Mouse (Mus musculus) forebrain, embryonic 16.5 days (tissue): ENCODE data around the gene Gabarap. TPM values are rescaled to one million over a fixed set of nuclear protein-coding genes. Genes with fewer than 3 reads are reported as not detected.
A peak's percentile ranks its signal among the peaks of the same experiment; 100 is the strongest.

ENCODE experiments used
- ATAC-seq: fragments of 200-750 bp; cut with Nextera tagmentation; 2 replicates; pipeline ENCODE4 v1.8.0; 2017; ENCODE audit warnings: mild to moderate bottlenecking, moderate library complexity
- H3K27ac ChIP-seq: fragments of 300-500 bp; sonication (generic); 2 replicates; pipeline ENCODE4 v1.5.1; 2014; ENCODE audit warnings: low read length, control low read depth
- H3K27me3 ChIP-seq: fragments of 300-500 bp; sonication (generic); replicated peaks from 2 replicates; pipeline ENCODE4 v1.6.1; 2014; ENCODE audit warnings: low read length; ENCODE audit not compliant: control insufficient read depth, insufficient read depth
- H3K36me3 ChIP-seq: fragments of 300-500 bp; sonication (generic); 2 replicates; pipeline ENCODE4 v1.6.1; 2014; ENCODE audit not compliant: control insufficient read depth, insufficient read depth
- H3K4me1 ChIP-seq: fragments of 300-500 bp; sonication (generic); replicated peaks from 2 replicates; pipeline ENCODE4 v1.6.1; 2014; ENCODE audit warnings: low read length; ENCODE audit not compliant: control insufficient read depth, insufficient read depth
- H3K4me2 ChIP-seq: fragments of 300-500 bp; sonication (generic); 2 replicates; pipeline ENCODE4 v1.6.1; 2014; ENCODE audit warnings: mild to moderate bottlenecking, low read length, control low read depth
- H3K4me3 ChIP-seq: fragments of 300-500 bp; sonication (generic); replicated peaks from 2 replicates; pipeline ENCODE4 v1.5.1; 2014; ENCODE audit warnings: mild to moderate bottlenecking, low read length, control low read depth
- H3K9ac ChIP-seq: fragments of 300-500 bp; sonication (generic); replicated peaks from 2 replicates; pipeline ENCODE4 v1.6.1; 2014; ENCODE audit warnings: low read depth, low read length, control low read depth
- H3K9me3 ChIP-seq: fragments of 300-500 bp; sonication (generic); 2 replicates; pipeline ENCODE4 v1.6.1; 2016; ENCODE audit warnings: low read length; ENCODE audit not compliant: control insufficient read depth
- WGBS: fragments of 180-500 bp; shearing (Covaris S2); extraction: QIAGEN DNeasy Blood & Tissue Kit; methylation state at CpG from one replicate; pipeline ENCODE4 v1.1.7; 2014; 5-methylcytosine and 5-hydroxymethylcytosine counted together
- polyA plus RNA-seq: library from polyadenylated mRNA; unstranded; fragments of >200 nt; fragmentation: Nextera tagmentation; extraction: Ambion mirVana; gene quantifications from 2 replicates; pipeline ENCODE4 v1.2.1, GENCODE M21; 2015

The Gabarap gene
- polyA plus RNA-seq, 1 experiment from 2014 or later, result 565 TPM

GRCm38 (mm10) chr11:69995391-69995960 lies 4.5 kb downstream of the Gabarap start, which contains the start of gene Phf23:
Phf23 (plus strand) TSS chr11:69995777.
- Histone ChIP-seq H3K36me3 (peaks cover 19% of the 10 kb centered on the region), H3K4me2 (peak within 1 kb of the TSS; percentile 63), H3K27me3 (no peaks in the 10 kb centered on the region), H3K27ac (peak within 1 kb of the TSS; percentile 80), H3K4me1 (peaks cover 30% of the 10 kb centered on the region), H3K9me3 (no peaks in the 10 kb centered on the region), H3K9ac (peak within 1 kb of the TSS; percentile 74), H3K4me3 (peak within 1 kb of the TSS; percentile 71)
- WGBS, result 0% methylated on average over 34 of the region's 36 CpGs
- ATAC-seq, result peak; percentile 89

DNA sequence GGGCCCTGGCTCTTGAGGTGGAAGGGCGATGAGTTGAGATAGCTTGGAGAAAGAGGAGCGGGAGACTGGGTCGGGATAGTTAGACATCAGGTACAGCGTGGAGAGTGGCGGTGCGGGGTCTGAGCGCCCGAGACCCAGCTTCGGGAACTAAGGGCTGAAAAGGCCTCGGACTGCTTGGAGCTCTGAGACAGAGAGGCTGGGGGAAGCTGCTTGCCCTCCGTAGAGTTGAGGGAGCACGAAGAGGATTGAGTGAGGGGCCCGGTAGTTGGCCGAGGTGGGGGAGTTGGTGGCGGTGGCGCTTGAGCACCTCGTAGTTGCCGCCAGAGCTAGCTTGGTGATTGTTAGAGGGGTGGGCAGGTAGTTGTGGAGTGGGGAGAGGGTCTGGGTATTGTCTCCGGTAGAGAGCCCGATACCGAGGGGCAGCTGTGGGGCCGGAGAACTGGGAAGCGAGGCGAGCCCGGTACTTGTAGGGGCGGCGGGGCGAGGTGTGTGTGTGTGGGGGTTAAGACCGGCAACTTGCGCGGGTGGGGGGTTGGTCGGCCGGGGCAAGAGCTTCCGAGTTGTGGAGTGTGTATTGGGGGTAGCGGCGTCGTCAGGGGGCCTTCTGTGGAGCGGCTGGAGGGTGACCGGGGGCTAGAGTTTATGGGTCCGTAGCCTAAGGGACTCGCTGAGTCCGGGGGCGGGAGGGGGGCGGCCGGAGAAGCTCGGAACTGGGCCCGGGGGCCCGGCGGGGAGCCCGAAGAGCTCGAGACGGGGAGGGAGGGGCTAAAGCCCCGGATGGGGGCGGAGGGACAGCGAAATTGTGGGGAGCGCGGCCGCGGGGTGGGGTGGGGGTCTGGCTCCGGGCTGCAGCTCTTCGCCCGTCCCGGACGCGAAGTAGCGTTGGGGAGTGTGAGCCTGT lies 5.5 kb downstream of the Gabarap start:
- peaks cover 19% of the 10 kb centered on the region for H3K36me3 ChIP-seq
- under 1% methylated on average over 63 of the region's 66 CpGs for WGBS
- no peaks in the 10 kb centered on the region for H3K9me3 ChIP-seq
- H3K9ac ChIP-seq, result peak overlapping the region; percentile 74
- H3K27me3 ChIP-seq, result no peaks in the 10 kb centered on the region
- H3K27ac ChIP-seq, result peak overlapping the region; percentile 80
- H3K4me3 ChIP-seq, result peak overlapping the region; percentile 71
- H3K4me2 ChIP-seq, result peak overlapping the region; percentile 63
- no peak for ATAC-seq
- peaks cover 31% of the 10 kb centered on the region for H3K4me1 ChIP-seq

- peak overlapping the region; percentile 74 for H3K9ac ChIP-seq
- WGBS, result under 1% methylated on average over 38 of the region's 44 CpGs
- H3K4me3 ChIP-seq, result peak overlapping the region; percentile 71
- H3K36me3 ChIP-seq, result peaks cover 19% of the 10 kb centered on the region
- H3K27ac ChIP-seq, result peak overlapping the region; percentile 80
- peak overlapping the region; percentile 63 for H3K4me2 ChIP-seq
- H3K27me3 ChIP-seq, result no peaks in the 10 kb centered on the region
- ATAC-seq, result peak; percentile 7
- no peaks in the 10 kb centered on the region for H3K9me3 ChIP-seq
- peaks cover 37% of the 10 kb centered on the region for H3K4me1 ChIP-seq
These were observed 6.1 kb downstream of the Gabarap start for GRCm38 (mm10) chr11:69997070-69997509.

DNA sequence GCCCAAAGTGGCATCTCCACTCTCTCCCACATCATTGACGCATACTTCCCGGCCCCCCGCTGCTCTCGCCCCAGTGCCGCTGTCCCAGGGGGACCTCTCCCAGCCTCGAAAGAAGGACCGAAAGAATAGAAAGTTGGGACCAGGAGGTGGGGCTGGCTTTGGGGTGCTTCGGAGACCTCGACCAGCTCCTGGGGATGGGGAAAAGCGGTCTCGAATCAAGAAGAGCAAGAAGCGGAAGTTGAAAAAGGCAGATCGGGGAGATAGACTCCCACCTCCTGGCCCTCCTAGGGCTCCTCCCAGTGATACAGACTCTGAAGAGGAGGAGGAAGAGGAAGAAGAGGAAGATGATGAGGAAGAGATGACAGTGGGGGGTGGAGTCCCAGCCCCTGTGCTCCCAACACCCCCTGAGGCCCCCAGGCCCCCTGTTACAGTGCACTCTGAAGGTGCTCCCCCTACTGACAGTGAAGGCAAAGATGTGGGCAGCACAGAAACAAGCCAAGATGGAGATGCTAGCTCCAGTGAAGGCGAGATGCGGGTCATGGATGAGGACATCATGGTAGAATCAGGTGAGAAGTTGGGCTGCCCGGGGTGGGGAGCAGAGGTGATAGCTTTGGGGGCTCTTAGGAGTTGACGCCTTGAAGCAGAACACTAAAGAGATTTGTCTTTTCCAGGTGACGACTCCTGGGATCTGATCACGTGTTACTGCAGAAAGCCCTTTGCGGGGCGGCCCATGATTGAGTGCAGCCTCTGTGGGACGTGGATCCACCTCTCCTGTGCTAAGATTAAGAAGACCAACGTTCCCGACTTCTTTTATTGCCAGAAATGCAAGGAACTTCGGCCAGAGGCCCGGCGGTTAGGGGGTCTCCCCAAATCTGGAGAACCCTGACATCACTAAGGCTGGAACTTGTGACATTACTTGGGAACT lies 7.9 kb downstream of the Gabarap start:
- H3K9ac ChIP-seq, result no peak overlapping the region
- peaks cover 44% of the 10 kb centered on the region for H3K4me1 ChIP-seq
- H3K27ac ChIP-seq, result no peak overlapping the region
- H3K27me3 ChIP-seq, result no peaks in the 10 kb centered on the region
- WGBS, result 92% methylated on average over 27 of the region's 27 CpGs
- H3K36me3 ChIP-seq, result peaks cover 16% of the 10 kb centered on the region
- H3K9me3 ChIP-seq, result no peaks in the 10 kb centered on the region
- H3K4me3 ChIP-seq, result no peak overlapping the region
- H3K4me2 ChIP-seq, result no peak overlapping the region
- ATAC-seq, result no peak

GRCm38 (mm10) chr11:69999666-70000065 lies 8.7 kb downstream of the Gabarap start:
- no peak overlapping the region for H3K9ac ChIP-seq
- WGBS, result 82% methylated on average over 8 of the region's 8 CpGs
- H3K36me3 ChIP-seq, result peaks cover 11% of the 10 kb centered on the region
- peaks cover 42% of the 10 kb centered on the region for H3K4me1 ChIP-seq
- no peaks in the 10 kb centered on the region for H3K27me3 ChIP-seq
- H3K9me3 ChIP-seq, result no peaks in the 10 kb centered on the region
- no peak overlapping the region; the same call in 1 of the 2 replicates for H3K27ac ChIP-seq
- no peak overlapping the region for H3K4me3 ChIP-seq
- ATAC-seq, result no peak
- no peak overlapping the region for H3K4me2 ChIP-seq

DNA sequence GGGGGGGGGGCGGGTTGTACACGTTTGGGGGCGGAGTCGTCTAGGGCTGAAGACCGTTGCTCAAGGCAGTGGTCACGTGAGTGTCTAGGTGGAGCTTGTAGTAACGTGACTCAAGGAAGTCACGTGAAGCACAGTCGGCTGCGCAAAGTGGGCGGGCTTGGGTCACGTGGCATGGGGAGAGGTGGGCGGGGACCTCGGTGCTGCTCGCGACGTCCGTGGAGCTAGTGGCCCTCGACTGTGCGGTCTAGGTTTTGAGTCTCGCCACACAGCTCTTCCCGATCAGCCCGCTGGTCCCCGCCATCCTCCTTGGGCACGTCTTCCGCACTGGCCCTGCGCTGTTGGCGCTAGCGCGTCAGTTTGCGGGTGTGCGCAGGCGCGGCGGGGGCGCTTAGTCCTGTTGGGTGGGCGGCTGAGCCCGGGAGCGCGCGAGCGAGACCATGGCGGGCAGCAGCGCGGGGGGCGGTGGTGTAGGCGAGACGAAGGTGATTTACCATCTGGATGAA lies 9.5 kb downstream of the Gabarap start, which contains the start of gene Dvl2:
Gene Dvl2 (plus strand): TSS at position 200 of the 503 bp plus-strand sequence.
- H3K4me1 ChIP-seq, result peaks cover 42% of the 10 kb centered on the region
- peak within 1 kb of the TSS; percentile 97 for H3K27ac ChIP-seq
- no peaks in the 10 kb centered on the region for H3K9me3 ChIP-seq
- peak within 1 kb of the TSS; percentile 95 for H3K4me2 ChIP-seq
- peak; percentile 69 for ATAC-seq
- WGBS, result under 1% methylated on average over 48 of the region's 48 CpGs
- H3K36me3 ChIP-seq, result peaks cover 11% of the 10 kb centered on the region; the same call in 1 of the 2 replicates
- H3K4me3 ChIP-seq, result peak within 1 kb of the TSS; percentile 82
- peak within 1 kb of the TSS; percentile 83 for H3K9ac ChIP-seq
- no peaks in the 10 kb centered on the region for H3K27me3 ChIP-seq

- peak overlapping the region; percentile 95 for H3K4me2 ChIP-seq
- 8% methylated on average over 8 of the region's 8 CpGs for WGBS
- no peaks in the 10 kb centered on the region for H3K9me3 ChIP-seq
- ATAC-seq, result no peak
- peak overlapping the region; percentile 82 for H3K4me3 ChIP-seq
- H3K27me3 ChIP-seq, result no peaks in the 10 kb centered on the region
- H3K36me3 ChIP-seq, result peaks cover 17% of the 10 kb centered on the region
- peak overlapping the region; percentile 83 for H3K9ac ChIP-seq
- peaks cover 42% of the 10 kb centered on the region for H3K4me1 ChIP-seq
- H3K27ac ChIP-seq, result peak overlapping the region; percentile 97
These were observed 10.2 kb downstream of the Gabarap start for GRCm38 (mm10) chr11:70001159-70001558.

- peak overlapping the region; percentile 95 for H3K4me2 ChIP-seq
- no peak overlapping the region for H3K9ac ChIP-seq
- ATAC-seq, result no peak
- H3K36me3 ChIP-seq, result peaks cover 24% of the 10 kb centered on the region
- H3K4me1 ChIP-seq, result peaks cover 42% of the 10 kb centered on the region
- H3K4me3 ChIP-seq, result peak overlapping the region; percentile 82
- no peaks in the 10 kb centered on the region for H3K27me3 ChIP-seq
- H3K27ac ChIP-seq, result no peak overlapping the region
- no peaks in the 10 kb centered on the region for H3K9me3 ChIP-seq
These were observed 10.9 kb downstream of the Gabarap start for GRCm38 (mm10) chr11:70001865-70002264.
